Mouse (Mus musculus) ES-Bruce4 (cell line): Measurements from ENCODE around the gene Ash1l. TPM values are rescaled to one million over a fixed set of nuclear protein-coding genes. Genes with fewer than 3 reads are reported as not detected.

Experiments
- H3K27ac ChIP-seq: 2 replicates; pipeline ENCODE4 v1.5.1; 2012; ENCODE audit warnings: low read length, inconsistent platforms; ENCODE audit not compliant: insufficient read depth
- H3K27me3 ChIP-seq: 2 replicates; pipeline ENCODE4 v1.6.1; 2012; ENCODE audit warnings: mild to moderate bottlenecking, low read length, inconsistent platforms; ENCODE audit not compliant: control insufficient read depth, poor library complexity, insufficient read depth, severe bottlenecking
- H3K36me3 ChIP-seq: 2 replicates; pipeline ENCODE4 v1.6.1; 2012; ENCODE audit warnings: inconsistent platforms, mild to moderate bottlenecking, low read length, moderate library complexity; ENCODE audit not compliant: control insufficient read depth, poor library complexity, insufficient read depth, severe bottlenecking
- H3K4me1 ChIP-seq: one replicate; pipeline ENCODE4 v1.8.1; 2011; ENCODE audit warnings: low read length; ENCODE audit not compliant: control insufficient read depth, insufficient read depth
- H3K4me3 ChIP-seq: 2 replicates; pipeline ENCODE4 v1.5.1; 2011; ENCODE audit warnings: low read depth, mild to moderate bottlenecking, low read length
- H3K9ac ChIP-seq: 2 replicates; pipeline ENCODE4 v1.6.1; 2012; ENCODE audit warnings: low read depth, mild to moderate bottlenecking, inconsistent platforms; ENCODE audit not compliant: poor library complexity, severe bottlenecking
- H3K9me3 ChIP-seq: replicated peaks from 2 replicates; pipeline ENCODE4 v1.6.1; 2012; ENCODE audit warnings: mild to moderate bottlenecking, low read length, inconsistent platforms; ENCODE audit not compliant: control insufficient read depth, poor library complexity, insufficient read depth, severe bottlenecking
- CTCF ChIP-seq: IDR thresholded peaks from one replicate; pipeline ENCODE4 v1.8.1; 2011; ENCODE audit warnings: low read depth, low read length
- EP300 ChIP-seq: IDR thresholded peaks from 2 replicates; pipeline ENCODE4 v1.6.1; 2011; ENCODE audit warnings: low read depth, low read length; ENCODE audit not compliant: insufficient read depth
- POLR2A ChIP-seq: IDR thresholded peaks from one replicate; pipeline ENCODE4 v1.8.1; 2011; ENCODE audit warnings: low read length; ENCODE audit not compliant: insufficient read depth
- polyA plus RNA-seq: library from polyadenylated mRNA; stranded (reverse); fragments of >200 nt; gene quantifications from 2 replicates; pipeline ENCODE4 v1.2.4, GENCODE M21; 2011; ENCODE audit warnings: low read depth; ENCODE audit not compliant: missing spikeins, insufficient read depth, insufficient read length

Ash1l gene
- polyA plus RNA-seq, 1 experiment, result 22.4 TPM

DNA sequence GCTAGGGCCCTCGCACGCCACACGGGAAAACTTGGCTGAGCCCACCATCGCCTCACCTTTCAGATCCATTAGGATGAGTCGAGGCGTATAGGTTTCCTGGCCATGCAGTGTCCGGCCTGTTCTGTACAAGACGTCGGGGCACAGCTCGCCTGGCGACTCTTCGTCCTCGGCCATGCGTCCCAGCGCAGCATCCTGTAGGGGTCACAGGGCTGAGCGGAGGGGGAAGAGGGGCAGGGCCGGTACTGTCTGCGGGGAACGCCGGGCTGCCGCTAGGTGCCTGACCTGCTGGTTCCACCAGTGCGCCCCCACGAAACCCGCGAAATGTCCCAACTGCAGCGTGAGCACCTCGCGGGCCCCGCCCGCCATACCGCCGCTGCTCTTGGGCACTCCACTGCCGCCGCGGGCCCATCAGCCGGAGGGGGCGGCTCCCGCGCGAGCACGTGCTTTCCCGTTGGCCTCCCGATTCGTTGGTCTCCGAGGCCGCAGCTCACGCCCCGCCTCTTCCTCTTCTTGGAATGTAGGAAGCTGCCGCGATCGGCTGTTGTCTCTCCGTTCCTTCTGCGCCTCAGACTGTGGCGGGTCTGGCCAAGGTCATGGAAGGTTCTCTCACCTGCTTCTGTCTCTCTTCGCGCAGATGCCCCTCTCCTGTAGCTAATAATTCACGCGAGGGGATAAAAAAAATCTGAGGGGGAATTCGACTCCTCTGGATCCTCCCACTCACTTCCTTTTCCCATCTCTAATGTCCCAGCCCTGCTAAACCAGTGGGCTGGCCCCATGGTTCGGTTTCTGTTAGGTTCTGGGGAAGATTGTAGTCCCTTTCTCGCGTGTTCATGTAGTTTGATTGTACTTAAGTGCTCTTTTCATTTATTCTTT lies 36.7 kb upstream of the Ash1l start, which contains the start of gene Msto1:
Gene Msto1 (minus strand): TSS at position 489 of the 873 bp plus-strand sequence.
- Histone ChIP-seq H3K9me3 (no peaks in the 10 kb centered on the region), H3K4me1 (no peaks in the 10 kb centered on the region), H3K9ac (peak within 1 kb of the TSS; percentile 74), H3K27ac (peak within 1 kb of the TSS; percentile 48), H3K36me3 (peaks cover 36% of the 10 kb centered on the region), H3K4me3 (peak within 1 kb of the TSS; percentile 97), H3K27me3 (no peaks in the 10 kb centered on the region)
- TF ChIP-seq POLR2A (peak; percentile 96), CTCF (no peak)

GRCm38 (mm10) chr3:88914384-88914810 lies 36.0 kb upstream of the Ash1l start:
- peak overlapping the region; percentile 74 for H3K9ac ChIP-seq
- no peaks in the 10 kb centered on the region for H3K27me3 ChIP-seq
- peak overlapping the region; percentile 97 for H3K4me3 ChIP-seq
- H3K36me3 ChIP-seq, result peaks cover 30% of the 10 kb centered on the region
- H3K9me3 ChIP-seq, result no peaks in the 10 kb centered on the region
- no peaks in the 10 kb centered on the region for H3K4me1 ChIP-seq
- H3K27ac ChIP-seq, result peak overlapping the region; percentile 30; the same call in 1 of the 2 replicates
- no peak for TF ChIP-seq CTCF
- no peak for TF ChIP-seq POLR2A
- no peak for TF ChIP-seq EP300

- H3K9ac ChIP-seq, result no peak overlapping the region
- no peaks in the 10 kb centered on the region for H3K4me1 ChIP-seq
- H3K27ac ChIP-seq, result no peak overlapping the region
- peaks cover 29% of the 10 kb centered on the region for H3K9me3 ChIP-seq
- H3K27me3 ChIP-seq, result no peaks in the 10 kb centered on the region
- peaks cover 18% of the 10 kb centered on the region for H3K36me3 ChIP-seq
- H3K4me3 ChIP-seq, result no peak overlapping the region
- TF ChIP-seq EP300 (no peak), CTCF (no peak), POLR2A (no peak)
Measured at GRCm38 (mm10) chr3:88918981-88919380, 31.4 kb upstream of the Ash1l start.

DNA sequence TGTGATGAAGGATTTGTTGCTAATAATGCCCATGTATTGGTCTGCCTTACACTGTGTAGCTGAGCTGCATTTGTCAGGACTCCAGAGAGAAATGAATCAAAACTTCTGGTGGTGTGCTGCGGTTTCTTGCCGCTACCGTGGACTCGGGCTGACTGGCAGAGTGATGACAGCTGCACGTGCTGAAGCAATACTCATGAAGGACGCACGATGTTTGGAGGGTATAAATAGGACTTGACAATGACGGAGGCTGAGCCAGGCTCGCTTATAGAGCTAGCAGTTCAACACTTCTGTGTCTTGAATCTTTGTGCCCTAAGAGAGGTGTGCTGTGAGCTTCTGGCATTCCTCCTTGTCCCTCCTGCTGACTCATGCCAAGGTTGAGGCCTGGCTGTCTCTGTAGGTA lies 29.0 kb upstream of the Ash1l start:
- no peak overlapping the region for H3K27ac ChIP-seq
- TF ChIP-seq POLR2A (no peak), CTCF (no peak), EP300 (no peak)
- no peaks in the 10 kb centered on the region for H3K4me1 ChIP-seq
- peaks cover 32% of the 10 kb centered on the region for H3K36me3 ChIP-seq
- peaks cover 29% of the 10 kb centered on the region for H3K9me3 ChIP-seq
- no peak overlapping the region for H3K9ac ChIP-seq
- no peaks in the 10 kb centered on the region for H3K27me3 ChIP-seq
- no peak overlapping the region for H3K4me3 ChIP-seq

- Histone ChIP-seq H3K27ac (no peak overlapping the region), H3K4me3 (no peak overlapping the region), H3K36me3 (peaks cover 44% of the 10 kb centered on the region), H3K9me3 (peaks cover 29% of the 10 kb centered on the region), H3K27me3 (no peaks in the 10 kb centered on the region), H3K4me1 (no peaks in the 10 kb centered on the region), H3K9ac (no peak overlapping the region)
- TF ChIP-seq EP300 (no peak), POLR2A (no peak), CTCF (no peak)
Measured at GRCm38 (mm10) chr3:88923989-88924591, 26.3 kb upstream of the Ash1l start.

- Histone ChIP-seq H3K36me3 (peaks cover 52% of the 10 kb centered on the region), H3K9me3 (peaks cover 19% of the 10 kb centered on the region)
Measured at GRCm38 (mm10) chr3:88925651-88926050, 24.8 kb upstream of the Ash1l start.

More at GRCm38 (mm10) chr3:88925651-88926050, 24.8 kb upstream of the Ash1l start:
- H3K4me1 ChIP-seq, result no peaks in the 10 kb centered on the region
- H3K9ac ChIP-seq, result no peak overlapping the region
- H3K4me3 ChIP-seq, result no peak overlapping the region
- no peak overlapping the region for H3K27ac ChIP-seq
- H3K27me3 ChIP-seq, result no peaks in the 10 kb centered on the region
- TF ChIP-seq POLR2A (no peak), EP300 (no peak), CTCF (no peak)
